Mouse (Mus musculus) ES-Bruce4 (cell line): ENCODE results near the gene Thbs3.

ENCODE experiments used
- EP300 ChIP-seq: IDR thresholded peaks from 2 replicates; pipeline ENCODE4 v1.6.1; 2011; ENCODE audit warnings: low read depth, low read length; ENCODE audit not compliant: insufficient read depth
- POLR2A ChIP-seq: IDR thresholded peaks from one replicate; pipeline ENCODE4 v1.8.1; 2011; ENCODE audit warnings: low read length; ENCODE audit not compliant: insufficient read depth

- TF ChIP-seq POLR2A (no peak), EP300 (no peak)
These were observed 6.8 kb upstream of the Thbs3 start for GRCm38 (mm10) chr3:89208075-89208657.
